Mouse (Mus musculus) kidney, embryonic 14.5 days (tissue): Measurements from ENCODE around the gene Pofut2. TPM values are rescaled to one million over a fixed set of nuclear protein-coding genes. Genes with fewer than 3 reads are reported as not detected.

Experiments used
- ATAC-seq: fragments of 200-750 bp; cut with Nextera tagmentation; 2 replicates; pipeline ENCODE4 v1.8.0; 2017; ENCODE audit warnings: moderate number of reproducible peaks, mild to moderate bottlenecking, moderate TSS enrichment, moderate library complexity; ENCODE audit not compliant: low FRiP score, low TSS enrichment
- H3K27ac ChIP-seq: fragments of 300-500 bp; sonication (generic); 2 replicates; pipeline ENCODE4 v1.5.1; 2014; ENCODE audit warnings: low read depth, mild to moderate bottlenecking, low read length, moderate library complexity, mixed read lengths
- H3K27me3 ChIP-seq: fragments of 300-500 bp; sonication (generic); 2 replicates; pipeline ENCODE4 v1.6.1; 2014; ENCODE audit warnings: mild to moderate bottlenecking, low read length; ENCODE audit not compliant: control insufficient read depth, insufficient read depth
- H3K36me3 ChIP-seq: fragments of 300-500 bp; sonication (generic); 2 replicates; pipeline ENCODE4 v1.6.1; 2014; ENCODE audit warnings: low read length, mixed read lengths; ENCODE audit not compliant: control insufficient read depth, insufficient read depth
- H3K4me1 ChIP-seq: fragments of 300-500 bp; sonication (generic); 2 replicates; pipeline ENCODE4 v1.6.1; 2014; ENCODE audit warnings: low read length, mixed read lengths; ENCODE audit not compliant: control insufficient read depth, insufficient read depth
- H3K4me2 ChIP-seq: fragments of 300-500 bp; sonication (generic); replicated peaks from 2 replicates; pipeline ENCODE4 v1.6.1; 2014; ENCODE audit warnings: low read depth, mild to moderate bottlenecking, low read length
- H3K4me3 ChIP-seq: fragments of 300-500 bp; sonication (generic); 2 replicates; pipeline ENCODE4 v1.5.1; 2014; ENCODE audit warnings: mild to moderate bottlenecking, low read length
- H3K9ac ChIP-seq: fragments of 300-500 bp; sonication (generic); 2 replicates; pipeline ENCODE4 v1.6.1; 2014; ENCODE audit warnings: low read depth, mild to moderate bottlenecking, low read length, moderate library complexity
- H3K9me3 ChIP-seq: fragments of 300-500 bp; sonication (generic); 2 replicates; pipeline ENCODE4 v1.6.1; 2016; ENCODE audit warnings: low read length; ENCODE audit not compliant: control insufficient read depth
- WGBS: fragments of 180-500 bp; shearing (Covaris S2); extraction: QIAGEN DNeasy Blood & Tissue Kit; methylation state at CpG from one replicate; pipeline ENCODE4 v1.1.7; 2014; 5-methylcytosine and 5-hydroxymethylcytosine counted together
- polyA plus RNA-seq: library from polyadenylated mRNA; unstranded; fragments of >200 nt; fragmentation: Nextera tagmentation; extraction: Ambion mirVana; gene quantifications from 2 replicates; pipeline ENCODE4 v1.2.1, GENCODE M21; 2014

Pofut2 gene
- polyA plus RNA-seq, 1 experiment from 2014 or later = 112 TPM

DNA sequence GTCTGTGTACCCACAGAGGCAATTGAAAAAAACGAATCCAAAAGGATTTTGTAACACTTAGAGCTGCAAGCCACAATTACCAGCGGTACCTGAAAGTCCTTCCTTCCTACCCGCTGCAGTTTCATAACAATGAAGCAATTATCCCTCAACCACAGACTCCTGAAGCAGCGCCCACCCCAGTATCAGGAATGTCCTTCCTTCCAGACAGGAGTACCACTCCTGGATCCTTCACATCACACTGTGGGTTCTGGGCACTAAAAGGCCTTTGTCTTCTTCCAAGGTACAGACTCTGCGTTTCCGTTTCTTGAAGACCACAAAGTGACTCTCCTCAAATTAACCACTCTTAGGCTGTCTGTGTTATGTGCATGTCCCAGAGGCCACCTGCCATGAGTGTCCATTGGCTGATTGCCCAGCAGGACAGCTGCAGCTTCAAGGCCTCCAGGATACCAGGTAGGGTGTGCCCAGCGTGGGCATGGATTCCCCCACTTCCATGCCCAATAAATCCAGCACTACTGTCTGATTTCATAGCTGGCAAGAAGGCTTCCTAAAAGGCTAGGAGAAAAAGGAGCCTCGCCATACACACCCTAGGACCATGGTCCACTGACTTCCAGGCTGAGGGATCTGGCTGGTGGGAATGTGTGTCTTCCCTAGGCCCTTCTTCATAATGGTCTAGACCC lies 32.2 kb upstream of the Pofut2 start:
- no peaks in the 10 kb centered on the region for H3K27me3 ChIP-seq
- H3K9me3 ChIP-seq = no peaks in the 10 kb centered on the region
- WGBS = 72% methylated on average over 8 of the region's 8 CpGs
- H3K4me2 ChIP-seq = no peak overlapping the region
- H3K4me3 ChIP-seq = no peak overlapping the region
- no peaks in the 10 kb centered on the region for H3K36me3 ChIP-seq
- H3K9ac ChIP-seq = no peak overlapping the region
- H3K27ac ChIP-seq = no peak overlapping the region
- 0 out of 2 replicates have a peak, but pooled peaks have one; percentile 26 for ATAC-seq
- H3K4me1 ChIP-seq = peaks cover 9% of the 10 kb centered on the region

DNA sequence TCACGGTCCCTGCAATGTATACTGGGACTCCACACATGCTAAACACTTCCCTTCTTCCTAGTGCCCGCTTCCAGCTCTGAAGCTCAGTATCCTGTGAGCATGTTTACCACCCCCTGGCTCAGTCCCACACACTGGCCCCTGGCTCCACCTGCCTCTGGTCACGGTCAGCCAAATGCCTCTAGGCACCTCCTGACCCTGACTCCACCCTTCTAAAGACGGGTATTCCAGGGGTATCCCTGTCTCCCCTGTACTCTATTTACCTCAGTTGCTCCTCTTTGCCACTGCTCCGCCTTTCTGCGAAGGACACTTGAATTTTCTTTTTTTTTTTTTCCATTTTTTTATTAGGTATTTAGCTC lies 31.7 kb upstream of the Pofut2 start:
- Histone ChIP-seq H3K4me1 (peaks cover 9% of the 10 kb centered on the region), H3K4me3 (no peak overlapping the region), H3K4me2 (no peak overlapping the region), H3K27me3 (no peaks in the 10 kb centered on the region), H3K9me3 (no peaks in the 10 kb centered on the region), H3K9ac (no peak overlapping the region), H3K27ac (no peak overlapping the region), H3K36me3 (no peaks in the 10 kb centered on the region)
- 82% methylated on average over 6 of the region's 6 CpGs for WGBS
- ATAC-seq = no peak

DNA sequence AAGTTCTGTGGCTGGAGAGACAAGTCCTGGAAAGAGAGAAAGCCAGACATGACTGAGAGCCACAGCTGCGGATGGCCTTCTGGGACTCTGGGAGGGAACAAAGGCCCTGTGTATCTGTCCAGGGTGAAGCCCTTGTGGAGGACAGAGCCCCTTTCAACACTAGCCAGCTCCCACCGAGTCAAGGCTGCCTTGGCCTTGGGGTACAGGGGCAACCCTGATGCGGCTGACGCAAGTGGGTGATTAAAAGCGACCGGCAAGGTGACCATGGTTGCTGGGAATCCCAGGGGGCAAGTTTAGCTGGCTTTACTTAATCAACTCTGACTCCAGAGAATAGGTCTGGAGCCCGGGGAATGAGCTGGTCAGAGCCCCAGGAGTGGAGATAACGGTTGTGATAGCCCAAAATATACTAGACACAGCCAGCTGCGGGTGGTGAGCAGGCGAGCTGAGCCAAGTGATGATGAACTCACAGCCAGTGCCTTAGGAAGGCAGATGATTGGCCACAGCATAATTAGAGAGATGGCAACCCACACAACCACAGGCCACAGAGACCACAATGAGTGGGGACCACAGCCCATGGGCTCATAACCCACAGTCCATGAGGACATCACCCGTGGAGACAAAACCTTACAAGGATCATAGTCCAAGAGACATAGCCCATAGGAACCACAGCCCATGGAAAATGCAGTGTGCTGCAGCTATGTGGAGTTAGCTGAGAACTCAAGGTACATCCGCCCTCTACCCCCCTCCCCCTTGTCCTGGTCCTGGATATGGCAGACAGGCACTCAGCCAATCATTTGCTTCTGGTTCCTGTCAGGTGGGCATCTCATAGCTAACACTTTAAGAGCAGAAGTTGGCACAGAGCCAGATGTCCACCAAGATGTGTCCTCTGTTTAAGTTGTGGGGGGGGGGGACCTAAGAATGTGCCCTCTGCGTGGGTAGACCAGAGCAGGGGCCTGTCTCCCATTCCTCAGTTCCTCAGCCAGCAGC lies 29.1 kb upstream of the Pofut2 start:
- WGBS = 82% methylated on average over 13 of the region's 13 CpGs

DNA sequence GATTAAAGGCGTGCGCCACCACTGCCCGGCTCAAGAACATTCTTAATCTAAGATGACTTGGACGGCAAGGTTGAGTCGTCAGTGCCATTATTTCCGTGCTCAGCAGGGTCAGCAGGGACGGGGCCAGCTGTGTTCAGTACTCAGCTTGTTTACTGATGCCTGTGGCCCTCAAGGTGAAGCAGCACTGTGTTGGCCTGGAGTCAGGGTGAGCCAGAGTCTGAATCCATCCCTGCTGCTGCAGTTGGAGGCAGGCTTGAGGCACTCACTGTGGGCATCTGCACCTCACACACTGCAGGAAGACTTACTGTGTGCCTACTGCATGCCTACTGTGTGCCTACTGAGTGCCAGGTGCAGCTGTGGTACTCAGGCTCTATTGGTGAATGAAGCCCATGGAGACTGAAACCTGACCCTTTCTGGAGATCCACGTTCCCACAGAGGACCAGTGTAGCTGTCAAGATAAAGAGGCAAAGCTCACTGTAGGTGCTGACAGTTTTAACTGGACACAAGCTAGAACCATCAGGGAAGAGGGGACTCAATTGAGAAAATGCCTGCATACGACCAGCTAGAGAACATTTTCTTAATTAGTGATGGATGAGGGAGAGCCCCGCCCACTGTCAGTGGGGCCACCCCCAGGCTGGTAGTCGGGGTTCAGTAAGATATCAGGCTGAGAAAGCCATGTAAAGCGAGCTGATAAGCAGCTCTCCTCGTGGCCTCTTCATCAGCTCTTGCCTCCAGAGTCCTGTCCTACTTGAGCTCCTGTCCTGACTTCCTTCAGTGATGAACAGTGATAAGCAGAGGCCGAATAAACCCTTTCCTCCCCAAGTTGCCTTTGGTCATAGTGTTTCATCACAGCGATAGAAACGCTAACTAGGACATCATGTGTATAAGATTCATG lies 26.9 kb upstream of the Pofut2 start:
- H3K27me3 ChIP-seq = no peaks in the 10 kb centered on the region
- no peaks in the 10 kb centered on the region for H3K36me3 ChIP-seq
- no peak overlapping the region for H3K9ac ChIP-seq
- no peak overlapping the region for H3K4me3 ChIP-seq
- peaks cover 14% of the 10 kb centered on the region for H3K4me1 ChIP-seq
- 58% methylated on average over 16 of the region's 16 CpGs for WGBS
- no peak for ATAC-seq
- no peaks in the 10 kb centered on the region for H3K9me3 ChIP-seq
- H3K27ac ChIP-seq = no peak overlapping the region
- no peak overlapping the region for H3K4me2 ChIP-seq

More for the DNA sequence above, 29.1 kb upstream of the Pofut2 start:
- Histone ChIP-seq H3K36me3 (no peaks in the 10 kb centered on the region), H3K27ac (no peak overlapping the region), H3K27me3 (no peaks in the 10 kb centered on the region), H3K9ac (no peak overlapping the region), H3K4me3 (no peak overlapping the region), H3K4me1 (peaks cover 11% of the 10 kb centered on the region), H3K4me2 (no peak overlapping the region), H3K9me3 (no peaks in the 10 kb centered on the region)
- no peak for ATAC-seq

DNA sequence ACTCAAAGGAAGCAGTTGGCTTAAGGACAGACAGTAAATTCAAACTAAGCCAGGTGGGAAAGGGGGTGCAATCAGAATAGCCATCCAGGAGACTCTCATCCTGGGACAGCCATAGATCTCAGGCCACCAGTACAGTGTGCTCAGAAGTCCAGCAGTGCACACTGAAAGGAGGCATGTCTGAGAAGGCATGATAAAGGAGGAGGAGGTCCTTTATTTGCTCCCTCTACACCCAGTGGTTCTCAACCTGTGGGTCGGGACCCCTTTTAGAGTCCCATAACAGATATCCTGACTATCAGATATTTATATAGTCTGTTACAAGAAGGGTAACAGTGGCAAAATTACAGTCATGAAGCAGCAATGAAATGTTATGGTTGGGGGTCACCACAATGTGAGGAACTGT lies 25.8 kb upstream of the Pofut2 start:
- WGBS = 89% methylated on average over 1 of the region's 1 CpGs
- Histone ChIP-seq H3K36me3 (no peaks in the 10 kb centered on the region), H3K4me2 (no peak overlapping the region), H3K27me3 (no peaks in the 10 kb centered on the region), H3K4me3 (no peak overlapping the region), H3K4me1 (peaks cover 13% of the 10 kb centered on the region), H3K9me3 (no peaks in the 10 kb centered on the region), H3K27ac (no peak overlapping the region), H3K9ac (no peak overlapping the region)
- ATAC-seq = no peak

DNA sequence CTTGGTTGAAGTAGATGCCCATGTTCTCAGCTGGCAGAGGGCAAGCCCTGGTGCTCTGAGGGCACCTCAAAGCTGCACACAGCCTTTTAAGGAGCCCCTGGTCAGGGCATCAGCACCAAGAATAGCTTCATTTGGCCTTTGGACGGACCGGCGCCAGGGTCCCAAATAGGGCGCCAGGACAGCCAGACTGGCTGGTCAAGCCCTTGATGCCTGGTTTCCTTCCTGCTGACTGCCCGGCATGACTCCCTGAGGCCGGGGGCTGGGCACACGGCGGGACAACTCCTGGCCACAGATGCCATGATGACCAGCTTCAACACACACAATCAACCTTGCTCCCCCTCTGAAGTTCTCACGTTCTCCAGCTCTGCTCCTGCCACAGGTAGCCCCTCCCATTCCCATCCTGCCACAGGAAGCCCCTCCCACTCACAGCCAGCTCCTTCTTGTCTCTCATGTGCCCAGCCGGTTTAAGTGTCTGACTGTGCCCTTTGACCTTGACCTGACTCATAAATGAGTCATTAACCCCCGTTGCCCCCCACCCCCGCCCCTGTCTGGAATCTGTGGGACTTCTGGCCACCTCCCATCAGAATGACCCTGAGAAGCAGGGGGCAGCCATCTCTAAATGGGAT lies 23.9 kb upstream of the Pofut2 start:
- Histone ChIP-seq H3K4me3 (no peak overlapping the region), H3K27me3 (no peaks in the 10 kb centered on the region), H3K4me1 (peaks cover 11% of the 10 kb centered on the region), H3K27ac (no peak overlapping the region), H3K36me3 (no peaks in the 10 kb centered on the region), H3K9ac (no peak overlapping the region), H3K4me2 (no peak overlapping the region), H3K9me3 (no peaks in the 10 kb centered on the region)
- WGBS = 59% methylated on average over 12 of the region's 12 CpGs
- no peak for ATAC-seq

DNA sequence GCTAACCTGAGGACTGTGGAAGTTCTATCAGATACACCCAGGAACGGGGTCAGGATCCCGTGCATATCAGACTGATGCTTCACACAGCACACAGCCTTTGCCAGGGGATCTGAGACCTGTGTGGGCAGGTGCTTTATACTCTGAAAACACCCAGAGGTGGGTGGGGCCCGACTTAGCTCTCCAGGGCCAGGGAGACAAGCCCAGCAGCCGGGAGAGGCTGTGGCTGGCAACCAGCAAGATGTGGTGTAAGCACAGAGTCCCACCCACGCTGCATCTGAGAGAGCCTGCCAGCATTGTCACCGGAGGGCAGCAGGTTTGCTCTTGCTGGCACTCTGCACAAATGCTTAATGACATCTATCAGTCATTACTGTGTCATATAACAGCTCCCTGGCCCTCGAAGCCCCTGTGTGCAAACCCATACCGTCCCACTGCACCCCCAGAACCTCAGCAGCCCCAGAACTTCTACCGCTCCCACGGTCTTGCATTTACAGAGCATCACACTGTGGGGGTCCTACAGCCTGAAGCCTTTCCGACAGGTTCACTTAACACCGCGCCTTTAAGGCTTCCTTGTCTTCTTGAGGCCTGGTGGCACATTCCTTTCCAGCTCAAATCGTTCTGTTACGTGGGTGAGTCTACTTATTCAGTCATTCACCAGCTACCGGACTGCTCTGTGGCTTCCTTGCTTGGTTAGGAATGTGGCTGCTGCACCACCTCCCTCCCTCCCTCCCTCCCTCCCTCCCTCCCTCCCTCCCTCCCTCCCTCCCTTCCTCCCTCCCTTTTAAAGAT lies 21.0 kb upstream of the Pofut2 start:
- no peak for ATAC-seq
- Histone ChIP-seq H3K9ac (no peak overlapping the region), H3K9me3 (no peaks in the 10 kb centered on the region), H3K27ac (no peak overlapping the region), H3K4me2 (no peak overlapping the region), H3K4me3 (no peak overlapping the region), H3K36me3 (no peaks in the 10 kb centered on the region), H3K4me1 (peaks cover 9% of the 10 kb centered on the region; the same call in 1 of the 2 replicates), H3K27me3 (no peaks in the 10 kb centered on the region)
- 73% methylated on average over 16 of the region's 16 CpGs for WGBS

DNA sequence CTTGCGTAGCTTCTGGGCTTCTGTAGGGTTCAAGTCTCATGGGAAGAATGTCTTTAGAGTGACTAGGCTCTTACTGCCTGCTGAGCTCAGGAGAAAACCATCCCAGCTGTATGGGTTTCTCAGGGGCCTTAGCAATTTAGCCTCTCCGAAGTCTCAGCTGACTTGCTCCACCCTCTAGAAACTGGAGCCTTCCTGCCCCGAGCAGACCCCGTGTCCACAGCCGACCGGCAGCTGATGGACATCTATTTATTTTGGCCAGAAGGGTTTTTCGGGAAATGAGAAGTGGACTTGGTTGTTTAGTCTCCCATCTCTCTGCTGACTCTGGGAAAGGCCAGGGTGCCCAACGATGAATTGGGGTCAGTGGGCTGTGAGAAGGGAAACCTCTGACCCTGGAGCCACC lies 18.3 kb upstream of the Pofut2 start:
- Histone ChIP-seq H3K9me3 (no peaks in the 10 kb centered on the region), H3K4me2 (no peak overlapping the region), H3K36me3 (no peaks in the 10 kb centered on the region), H3K4me3 (no peak overlapping the region), H3K27ac (0 out of 2 replicates have a peak overlapping the region, but pooled peaks have one; percentile 37), H3K9ac (no peak overlapping the region), H3K4me1 (0 out of 2 replicates have a peak, but pooled peaks cover 3% of the 10 kb centered on the region), H3K27me3 (no peaks in the 10 kb centered on the region)
- 25% methylated on average over 8 of the region's 8 CpGs for WGBS
- ATAC-seq = peak; percentile 78
